ENCODE assay signal across 8 mouse cellular contexts in genomic region chr4:118620279-118620966, GRCm38 (mm10). TPM values are rescaled to one million over a fixed set of nuclear protein-coding genes. Genes with fewer than 3 reads are reported as not detected.
DNase-seq lines count a peak whose midpoint lies in the region; ATAC-seq and TF ChIP-seq lines count a peak whose summit lies in the region.

Gene Cfap57, minus strand, starts transcription at chr4:118620777.
Gene Ebna1bp2, plus strand, starts transcription at chr4:118620799.

- peak; percentile 81; the same call in 1 of the 2 replicates for ATAC-seq in embryonic facial prominence, embryonic 13.5 days (ENCODE audit: insufficient number of reproducible peaks, insufficient read depth, low FRiP score, low TSS enrichment, low read depth)
- ATAC-seq in limb, embryonic 13.5 days (ENCODE audit: low FRiP score, low read depth), result peak; percentile 94
- peak; percentile 96 for ATAC-seq in midbrain, embryonic 16.5 days

- H3K36me3 ChIP-seq in embryonic facial prominence, embryonic 13.5 days, result peaks cover 27% of the 10 kb centered on the region
- no peaks in the 10 kb centered on the region for H3K36me3 ChIP-seq in heart, adult 2 months (ENCODE audit: control insufficient read depth, insufficient read depth, low read length)
- peaks cover 28% of the 10 kb centered on the region for H3K36me3 ChIP-seq in limb, embryonic 13.5 days
- H3K36me3 ChIP-seq in midbrain, embryonic 16.5 days (ENCODE audit: control insufficient read depth, insufficient read depth, low read length), result peaks cover 10% of the 10 kb centered on the region

- H3K27ac ChIP-seq in embryonic facial prominence, embryonic 13.5 days, result peak within 1 kb of the TSS; percentile 60; the same call in 1 of the 2 replicates
- H3K27ac ChIP-seq in heart, adult 2 months, result peak within 1 kb of the TSS; percentile 52
- H3K27ac ChIP-seq in limb, embryonic 13.5 days, result no peak within 1 kb of the TSS
- peak within 1 kb of the TSS; percentile 68 for H3K27ac ChIP-seq in midbrain, embryonic 16.5 days (ENCODE audit: low read length)

- H3K4me3 ChIP-seq in embryonic facial prominence, embryonic 13.5 days, result peak within 1 kb of the TSS; percentile 86
- H3K4me3 ChIP-seq in heart, adult 2 months, result peak within 1 kb of the TSS; percentile 77
- peak within 1 kb of the TSS; percentile 90 for H3K4me3 ChIP-seq in limb, embryonic 13.5 days
- peak within 1 kb of the TSS; percentile 86 for H3K4me3 ChIP-seq in midbrain, embryonic 16.5 days (ENCODE audit: low read depth, low read length)

- no peak for TF ChIP-seq CTCF in heart, adult 2 months (IDR thresholded peaks at IDR 0.05)

- H3K4me2 ChIP-seq in embryonic facial prominence, embryonic 13.5 days, result peak within 1 kb of the TSS; percentile 94
- H3K4me2 ChIP-seq in limb, embryonic 13.5 days (replicated peaks), result peak within 1 kb of the TSS; percentile 88
- peak within 1 kb of the TSS; percentile 97 for H3K4me2 ChIP-seq in midbrain, embryonic 16.5 days (ENCODE audit: low read length)

- TF ChIP-seq EP300 in heart, adult 2 months (IDR thresholded peaks at IDR 0.05; ENCODE audit: insufficient read depth, low read depth, low read length), result 0 out of 2 replicates have a peak, but pooled peaks have one; percentile 55

- peak within 1 kb of the TSS; percentile 84 for H3K9ac ChIP-seq in embryonic facial prominence, embryonic 13.5 days
- peak within 1 kb of the TSS; percentile 51 for H3K9ac ChIP-seq in heart, adult 2 months (ENCODE audit: low read depth, low read length)
- peak within 1 kb of the TSS; percentile 79 for H3K9ac ChIP-seq in limb, embryonic 13.5 days
- H3K9ac ChIP-seq in midbrain, embryonic 16.5 days (ENCODE audit: low read depth, low read length), result peak within 1 kb of the TSS; percentile 72

- WGBS in embryonic facial prominence, embryonic 13.5 days, result under 1% methylated on average over 39 of the region's 41 CpGs
- under 1% methylated on average over 41 of the region's 41 CpGs for WGBS in heart, adult 2 months
- 1% methylated on average over 36 of the region's 41 CpGs for WGBS in limb, embryonic 13.5 days
- WGBS in midbrain, embryonic 16.5 days, result under 1% methylated on average over 32 of the region's 41 CpGs

- intact Hi-C loops in heart, adult 2 months (cut with DNase I), result loop anchor here (10.0 kb wide), 1 partner anchor 554 kb away; the partner anchor contains the start of gene Zfp691

- 0 out of 2 replicates have a peak, but pooled peaks cover 6% of the 10 kb centered on the region for H3K9me3 ChIP-seq in embryonic facial prominence, embryonic 13.5 days
- H3K9me3 ChIP-seq in limb, embryonic 13.5 days, result peaks cover 3% of the 10 kb centered on the region; the same call in 1 of the 2 replicates
- H3K9me3 ChIP-seq in midbrain, embryonic 16.5 days (replicated peaks; ENCODE audit: control insufficient read depth, low read length, poor library complexity, severe bottlenecking), result no peaks in the 10 kb centered on the region; the same call in 1 of the 2 replicates

- no peaks in the 10 kb centered on the region for H3K79me2 ChIP-seq in heart, adult 2 months (replicated peaks; ENCODE audit: control insufficient read depth, insufficient read depth, low read length)

- DNase-seq in 3134 (ENCODE audit: extremely low read depth, insufficient read length, low spot score), result peak; percentile 79
- DNase-seq in adrenal gland, postnatal 36 days, result peak; percentile 91 to 92
- peak; percentile 90 to 91 for DNase-seq in heart, adult 2 months
- peak; percentile 92 to 95 for DNase-seq in kidney, adult 8-10 months
- DNase-seq in spleen, postnatal 10 days (ENCODE audit: low spot score in 2 of 2), result peak; percentile 80 to 91

- TF ChIP-seq POLR2A in heart, adult 2 months (IDR thresholded peaks at IDR 0.05; ENCODE audit: insufficient read depth, low read depth, low read length), result peak; percentile 71

- H3K27me3 ChIP-seq in embryonic facial prominence, embryonic 13.5 days, result no peaks in the 10 kb centered on the region
- no peaks in the 10 kb centered on the region for H3K27me3 ChIP-seq in heart, adult 2 months (ENCODE audit: control insufficient read depth, insufficient read depth, low read length)
- no peaks in the 10 kb centered on the region for H3K27me3 ChIP-seq in limb, embryonic 13.5 days
- H3K27me3 ChIP-seq in midbrain, embryonic 16.5 days (ENCODE audit: control insufficient read depth, insufficient read depth, low read depth, low read length), result no peaks in the 10 kb centered on the region

- H3K4me1 ChIP-seq in embryonic facial prominence, embryonic 13.5 days, result peaks cover 11% of the 10 kb centered on the region
- no peaks in the 10 kb centered on the region; the same call in 1 of the 2 replicates for H3K4me1 ChIP-seq in heart, adult 2 months (ENCODE audit: control insufficient read depth, insufficient read depth, low read length)
- peaks cover 10% of the 10 kb centered on the region for H3K4me1 ChIP-seq in limb, embryonic 13.5 days
- H3K4me1 ChIP-seq in midbrain, embryonic 16.5 days (ENCODE audit: control insufficient read depth, insufficient read depth, low read length), result peaks cover 10% of the 10 kb centered on the region

RNA-seq across cellular contexts. Expression of gene Cfap57, which starts in this region (rescaled TPM):
- total RNA-seq in adrenal gland, postnatal 36 days (2021), result not detected
- 0.17 and 0.22 TPM in 2 replicates for polyA plus RNA-seq in embryonic facial prominence, embryonic 13.5 days (2015; fragmentation: Nextera tagmentation; extraction: Ambion mirVana)
- total RNA-seq in heart, adult 2 months (2021), result under 1 TPM in 1 of 2 experiments, not detected in 1; 0.05 TPM
- 0.03 and 0.14 TPM in 2 replicates for polyA plus RNA-seq in heart, adult 2 months (2012; rRNA removed)
- 0.13 and 0.31 TPM in 2 replicates for polyA plus RNA-seq in limb, embryonic 13.5 days (2015; fragmentation: Nextera tagmentation; extraction: Ambion mirVana)
- polyA plus RNA-seq in midbrain, embryonic 16.5 days (2015; fragmentation: Nextera tagmentation; extraction: Ambion mirVana), result 2.0 and 2.5 TPM in 2 replicates

RNA-seq across cellular contexts. Expression of gene Ebna1bp2, which starts in this region (rescaled TPM):
- total RNA-seq in adrenal gland, postnatal 36 days (2021), result 10 to 100 TPM; 82.2 to 94.1 TPM
- polyA plus RNA-seq in embryonic facial prominence, embryonic 13.5 days (2015; fragmentation: Nextera tagmentation; extraction: Ambion mirVana), result 141 and 164 TPM in 2 replicates
- total RNA-seq in heart, adult 2 months (2021), result 10 to 100 TPM; 34.1 to 38.1 TPM
- polyA plus RNA-seq in heart, adult 2 months (2012; rRNA removed), result 20.0 and 22.4 TPM in 2 replicates
- 130 and 134 TPM in 2 replicates for polyA plus RNA-seq in limb, embryonic 13.5 days (2015; fragmentation: Nextera tagmentation; extraction: Ambion mirVana)
- 84.8 and 98.6 TPM in 2 replicates for polyA plus RNA-seq in midbrain, embryonic 16.5 days (2015; fragmentation: Nextera tagmentation; extraction: Ambion mirVana)
